Mouse (Mus musculus): ENCODE measurements at regions not wholly inside any gene's neighbourhood (a gene's known extent, or its start where the extent isn't known, plus 50 kb on each side); places are given as distances from the start of the nearest gene placed in this dataset.

DNA sequence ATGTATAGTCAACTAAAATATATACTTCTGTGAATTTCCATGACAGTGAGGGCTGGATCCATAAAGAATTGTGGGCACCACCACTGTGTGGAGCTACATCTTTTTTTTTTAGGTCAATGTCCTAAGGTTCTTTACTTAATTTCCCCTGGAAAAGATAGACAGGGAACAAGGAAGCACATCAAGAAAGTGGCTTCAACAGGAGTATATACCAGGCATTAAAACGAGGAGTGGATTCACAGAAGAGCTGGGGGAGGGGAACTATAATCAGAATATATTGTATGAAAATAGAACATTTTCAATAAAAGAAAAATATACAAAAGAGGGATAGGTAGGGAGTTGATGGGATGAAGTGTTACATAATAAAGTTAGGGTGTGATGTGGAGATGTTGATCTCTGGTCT lies 190.9 kb downstream of the Ifng start:
- no peak overlapping the region for H3K27ac ChIP-seq
- H3K27me3 ChIP-seq (ENCODE audit: insufficient read depth, low read length), result no peaks in the 10 kb centered on the region
- no peak overlapping the region for H3K4me2 ChIP-seq (ENCODE audit: low read depth, low read length)
- no peaks in the 10 kb centered on the region for H3K4me1 ChIP-seq (ENCODE audit: insufficient read depth, low read length)
- WGBS, result 94% methylated on average over 1 of the region's 1 CpGs
- ATAC-seq (no peak), DNase-seq (ENCODE audit: low spot score) (no peak)
- no peaks in the 10 kb centered on the region for H3K36me3 ChIP-seq (ENCODE audit: insufficient read depth, low read length)
- no peak overlapping the region for H3K4me3 ChIP-seq (ENCODE audit: low read length)
- no peaks in the 10 kb centered on the region for H3K9me3 ChIP-seq (ENCODE audit: low read length)
- TF ChIP-seq CTCF (IDR thresholded peaks at IDR 0.05; ENCODE audit: low read depth), result no peak
- H3K9ac ChIP-seq (replicated peaks; ENCODE audit: low read length), result no peak overlapping the region

DNA sequence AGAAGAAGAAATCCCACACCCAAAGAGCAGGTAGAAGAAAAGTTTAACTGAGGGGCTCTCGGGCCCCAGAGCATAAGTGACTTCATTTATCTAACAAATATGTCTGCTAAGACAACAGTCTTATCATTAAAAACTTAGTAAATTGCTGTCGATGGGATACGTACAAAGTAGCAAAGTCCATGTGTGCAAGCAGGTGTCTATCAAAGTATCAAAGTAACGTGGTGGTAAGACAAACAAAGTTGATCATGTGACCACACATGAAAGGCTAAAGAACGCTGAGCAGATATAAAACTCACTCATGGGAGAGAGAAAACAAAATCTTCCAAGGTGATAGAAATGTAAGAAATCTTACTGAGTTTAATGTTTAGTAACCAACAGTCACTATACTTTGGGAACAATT lies 191.3 kb downstream of the Ifng start:
- 89% methylated on average over 5 of the region's 5 CpGs for WGBS

DNA sequence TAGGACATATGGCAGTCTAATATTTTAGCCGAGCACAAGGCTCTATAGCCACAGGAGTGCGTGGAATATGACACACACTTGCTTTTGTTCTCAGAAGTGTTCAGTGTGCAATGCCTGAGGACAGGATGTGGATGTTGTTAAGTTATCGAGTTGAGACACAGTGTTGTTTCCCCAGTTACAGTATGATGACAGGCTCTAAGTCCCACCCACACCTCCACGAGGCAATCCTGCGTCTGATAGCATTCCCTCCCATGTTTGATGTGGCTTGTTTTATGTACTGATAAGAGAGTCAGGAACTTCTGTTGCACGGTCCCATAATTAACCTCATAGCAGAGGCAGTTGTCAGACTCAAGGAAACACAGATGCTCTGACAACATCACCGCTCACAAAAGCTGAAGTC lies 192.6 kb downstream of the Ifng start:
- no peaks in the 10 kb centered on the region for H3K9me3 ChIP-seq (ENCODE audit: low read length)
- no peak for ATAC-seq
- TF ChIP-seq CTCF (IDR thresholded peaks at IDR 0.05; ENCODE audit: low read depth), result no peak
- H3K4me3 ChIP-seq (ENCODE audit: low read length), result no peak overlapping the region
- no peaks in the 10 kb centered on the region for H3K4me1 ChIP-seq (ENCODE audit: insufficient read depth, low read length)
- no peaks in the 10 kb centered on the region for H3K27me3 ChIP-seq (ENCODE audit: insufficient read depth, low read length)
- no peaks in the 10 kb centered on the region for H3K36me3 ChIP-seq (ENCODE audit: insufficient read depth, low read length)
- H3K27ac ChIP-seq, result no peak overlapping the region
- WGBS, result 73% methylated on average over 7 of the region's 7 CpGs
- no peak for DNase-seq (ENCODE audit: low spot score)
- no peak overlapping the region for H3K9ac ChIP-seq (replicated peaks; ENCODE audit: low read length)
- H3K4me2 ChIP-seq (ENCODE audit: low read depth, low read length), result no peak overlapping the region

More for the DNA sequence above, 191.3 kb downstream of the Ifng start:
- Histone ChIP-seq H3K9ac (replicated peaks; ENCODE audit: low read length) (no peak overlapping the region), H3K4me2 (ENCODE audit: low read depth, low read length) (no peak overlapping the region), H3K9me3 (ENCODE audit: low read length) (no peaks in the 10 kb centered on the region), H3K27me3 (ENCODE audit: insufficient read depth, low read length) (no peaks in the 10 kb centered on the region), H3K4me1 (ENCODE audit: insufficient read depth, low read length) (no peaks in the 10 kb centered on the region), H3K4me3 (ENCODE audit: low read length) (no peak overlapping the region), H3K36me3 (ENCODE audit: insufficient read depth, low read length) (no peaks in the 10 kb centered on the region), H3K27ac (no peak overlapping the region)
- TF ChIP-seq CTCF (IDR thresholded peaks at IDR 0.05; ENCODE audit: low read depth), result no peak
- DNase-seq (ENCODE audit: low spot score), result no peak
- no peak for ATAC-seq

DNA sequence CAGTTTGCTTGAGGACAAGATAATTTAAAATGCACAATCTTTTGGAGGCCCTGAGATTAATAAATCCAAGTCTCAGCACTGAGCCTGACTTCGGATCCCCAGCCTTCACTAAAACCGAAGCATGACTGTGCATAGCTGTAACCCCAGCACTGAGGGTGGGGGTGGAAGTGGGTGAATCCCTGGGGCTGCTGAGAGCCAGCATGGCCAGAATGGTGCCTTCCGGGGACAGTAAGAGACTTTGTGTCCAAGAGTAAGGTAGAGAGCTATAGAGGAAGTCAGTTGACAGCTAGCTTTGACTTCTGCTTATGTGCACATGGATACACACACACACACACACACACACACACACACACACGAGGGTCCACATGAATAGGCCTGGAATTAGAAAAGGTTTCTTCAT lies 198.3 kb downstream of the Ifng start:
- Histone ChIP-seq H3K4me2 (ENCODE audit: low read depth, low read length) (no peak overlapping the region), H3K4me1 (ENCODE audit: insufficient read depth, low read length) (0 out of 2 replicates have a peak, but pooled peaks cover 4% of the 10 kb centered on the region), H3K36me3 (ENCODE audit: insufficient read depth, low read length) (no peaks in the 10 kb centered on the region), H3K4me3 (ENCODE audit: low read length) (no peak overlapping the region), H3K9me3 (ENCODE audit: low read length) (no peaks in the 10 kb centered on the region), H3K27ac (no peak overlapping the region), H3K27me3 (ENCODE audit: insufficient read depth, low read length) (no peaks in the 10 kb centered on the region), H3K9ac (replicated peaks; ENCODE audit: low read length) (no peak overlapping the region)
- ATAC-seq (no peak), DNase-seq (ENCODE audit: low spot score) (no peak)
- 89% methylated on average over 4 of the region's 4 CpGs for WGBS
- no peak for TF ChIP-seq CTCF (IDR thresholded peaks at IDR 0.05; ENCODE audit: low read depth)

DNA sequence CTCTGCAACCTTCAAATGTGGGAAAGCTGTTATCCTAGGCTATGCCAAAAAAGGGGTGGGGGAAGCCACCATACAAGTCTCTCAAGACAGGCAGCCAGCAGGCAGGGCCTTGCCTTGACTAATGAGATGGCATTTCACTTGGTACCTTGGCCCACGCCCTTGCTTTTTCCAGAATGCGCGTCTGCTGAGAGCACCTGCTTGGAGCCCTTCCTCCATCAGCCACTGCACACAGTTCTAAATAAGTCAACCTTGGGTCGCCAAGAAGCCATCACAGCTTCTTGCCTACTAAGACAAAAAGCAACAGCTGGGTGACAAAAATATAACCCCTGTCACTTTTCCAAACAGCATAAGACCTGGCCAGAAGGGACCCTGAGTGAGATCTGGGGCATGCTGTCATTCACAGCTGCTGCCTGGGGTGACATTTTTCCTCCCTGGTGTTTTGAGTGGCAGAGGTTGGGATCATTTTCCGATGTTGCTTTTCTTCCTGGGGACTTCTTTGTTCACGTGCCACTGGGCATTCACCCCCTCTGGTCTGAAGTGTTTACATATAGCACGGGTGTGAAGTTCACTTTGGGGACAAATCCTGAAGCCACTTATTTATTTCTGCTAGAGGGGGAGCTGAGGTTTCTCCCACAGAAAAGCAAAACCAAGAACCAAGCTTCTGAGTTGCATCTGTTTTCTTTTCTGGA lies 199.4 kb downstream of the Ifng start:
- peak overlapping the region; percentile 70 for H3K27ac ChIP-seq
- WGBS, result 27% methylated on average over 7 of the region's 7 CpGs
- H3K9ac ChIP-seq (replicated peaks; ENCODE audit: low read length), result no peak overlapping the region
- H3K9me3 ChIP-seq (ENCODE audit: low read length), result no peaks in the 10 kb centered on the region
- no peak for TF ChIP-seq CTCF (IDR thresholded peaks at IDR 0.05; ENCODE audit: low read depth)
- ATAC-seq (peak; percentile 73), DNase-seq (ENCODE audit: low spot score) (peak; percentile 66)
- no peaks in the 10 kb centered on the region for H3K27me3 ChIP-seq (ENCODE audit: insufficient read depth, low read length)
- H3K4me3 ChIP-seq (ENCODE audit: low read length), result no peak overlapping the region
- H3K4me2 ChIP-seq (ENCODE audit: low read depth, low read length), result peak overlapping the region; percentile 46
- no peaks in the 10 kb centered on the region for H3K36me3 ChIP-seq (ENCODE audit: insufficient read depth, low read length)
- H3K4me1 ChIP-seq (ENCODE audit: insufficient read depth, low read length), result 0 out of 2 replicates have a peak, but pooled peaks cover 4% of the 10 kb centered on the region

DNA sequence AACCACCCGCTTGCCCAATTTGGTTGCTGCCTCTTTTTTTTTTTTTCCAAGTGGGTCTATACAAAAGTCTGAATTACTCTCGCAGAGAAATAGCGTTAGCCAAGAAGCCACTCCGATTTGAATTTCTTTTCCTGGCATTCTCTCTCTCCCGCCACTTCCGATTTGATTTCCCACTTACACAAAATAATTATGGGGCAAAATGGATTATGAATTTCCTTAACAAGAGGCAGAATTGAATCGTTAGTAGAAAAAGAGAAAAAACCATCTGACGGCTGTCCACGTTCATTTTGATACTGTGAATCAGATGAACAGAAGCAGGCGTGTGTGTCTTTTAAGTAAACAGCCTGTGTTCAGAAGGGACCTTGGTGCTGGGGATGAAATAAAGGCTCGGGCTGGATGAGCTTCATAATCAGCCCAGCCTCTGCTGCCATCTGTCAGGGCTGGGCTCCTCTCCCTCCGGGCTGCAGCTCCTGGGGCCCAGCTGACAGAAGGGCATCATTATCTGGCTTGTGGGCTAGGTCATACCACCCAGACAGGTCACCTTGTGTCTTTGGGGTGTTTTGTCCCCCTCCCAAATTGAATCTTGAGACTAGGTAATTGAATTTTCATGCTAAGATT lies 200.1 kb downstream of the Ifng start:
- no peak for TF ChIP-seq CTCF (IDR thresholded peaks at IDR 0.05; ENCODE audit: low read depth)
- H3K36me3 ChIP-seq (ENCODE audit: insufficient read depth, low read length), result no peaks in the 10 kb centered on the region
- H3K4me1 ChIP-seq (ENCODE audit: insufficient read depth, low read length), result 0 out of 2 replicates have a peak, but pooled peaks cover 4% of the 10 kb centered on the region
- no peaks in the 10 kb centered on the region for H3K9me3 ChIP-seq (ENCODE audit: low read length)
- peak; percentile 74 for DNase-seq (ENCODE audit: low spot score)
- H3K4me3 ChIP-seq (ENCODE audit: low read length), result no peak overlapping the region
- H3K27me3 ChIP-seq (ENCODE audit: insufficient read depth, low read length), result no peaks in the 10 kb centered on the region
- H3K4me2 ChIP-seq (ENCODE audit: low read depth, low read length), result peak overlapping the region; percentile 46
- peak overlapping the region; percentile 70 for H3K27ac ChIP-seq
- ATAC-seq, result peak; percentile 82
- 14% methylated on average over 12 of the region's 12 CpGs for WGBS
- no peak overlapping the region for H3K9ac ChIP-seq (replicated peaks; ENCODE audit: low read length)

DNA sequence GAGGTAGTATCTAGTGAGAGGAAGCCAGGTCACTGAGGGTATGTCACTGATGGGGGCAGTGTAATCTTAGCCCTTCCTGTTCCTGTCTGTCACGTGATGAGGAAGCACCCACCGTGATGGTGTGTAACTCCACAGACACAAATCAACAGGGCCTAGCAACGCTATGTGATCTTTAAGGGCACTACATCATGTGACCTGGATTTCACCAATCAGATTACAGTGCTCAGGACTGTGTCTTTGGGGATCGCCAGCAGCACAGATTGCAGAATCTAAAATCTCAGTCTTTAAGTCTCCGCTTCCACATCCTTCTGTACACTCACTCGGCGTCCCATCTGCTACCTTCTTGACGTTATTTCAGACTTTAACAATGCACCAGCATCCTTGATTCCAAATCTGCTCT lies 202.8 kb downstream of the Ifng start:
- Histone ChIP-seq H3K4me3 (ENCODE audit: low read length) (no peak overlapping the region), H3K4me1 (ENCODE audit: insufficient read depth, low read length) (0 out of 2 replicates have a peak, but pooled peaks cover 4% of the 10 kb centered on the region), H3K36me3 (ENCODE audit: insufficient read depth, low read length) (no peaks in the 10 kb centered on the region), H3K9me3 (ENCODE audit: low read length) (no peaks in the 10 kb centered on the region), H3K9ac (replicated peaks; ENCODE audit: low read length) (no peak overlapping the region), H3K27ac (no peak overlapping the region), H3K4me2 (ENCODE audit: low read depth, low read length) (no peak overlapping the region), H3K27me3 (ENCODE audit: insufficient read depth, low read length) (no peaks in the 10 kb centered on the region)
- no peak for TF ChIP-seq CTCF (IDR thresholded peaks at IDR 0.05; ENCODE audit: low read depth)
- WGBS, result 81% methylated on average over 8 of the region's 8 CpGs
- ATAC-seq (no peak), DNase-seq (ENCODE audit: low spot score) (no peak)

Measured in hindbrain, postnatal 0 days (tissue).